Mouse (Mus musculus): ENCODE data around the gene Syce3. TPM values are rescaled to one million over a fixed set of nuclear protein-coding genes. Genes with fewer than 3 reads are reported as not detected.

Syce3 gene
- not detected for polyA plus RNA-seq (2014; fragmentation: Illumina TruSeq; extraction: RNeasy Lipid Tissue Mini Kit (QIAGEN cat#74804); ENCODE audit: low replicate concordance)

GRCm38 (mm10) chr15:89410118-89410517 is at the start of gene Syce3:
Gene Syce3, minus strand, starts transcription at chr15:89410503.

GRCm38 (mm10) chr15:89453865-89454478 is 43.7 kb upstream of the Syce3 start, which contains the start of gene Mapk8ip2:
Gene Mapk8ip2, plus strand, starts transcription at chr15:89453913.

GRCm38 (mm10) chr15:89429352-89430221 is 19.3 kb upstream of the Syce3 start, which contains the start of the genes C730034F03Rik, Gm44502 and Chkb:
Gene C730034F03Rik, plus strand, starts transcription at chr15:89429589.
Gene Gm44502, minus strand, starts transcription at chr15:89429696.
Gene Chkb, minus strand, starts transcription at chr15:89429908.

GRCm38 (mm10) chr15:89425711-89426121 is 15.4 kb upstream of the Syce3 start, which contains the start of gene Cpt1b:
Gene Cpt1b, minus strand, starts transcription at chr15:89425863.

GRCm38 (mm10) chr15:89384617-89385016 is 25.7 kb downstream of the Syce3 start, which contains the start of gene Klhdc7b:
Gene Klhdc7b, plus strand, starts transcription at chr15:89384917.

GRCm38 (mm10) chr15:89378831-89379401 is 31.4 kb downstream of the Syce3 start, which contains the start of gene Odf3b:
Gene Odf3b, minus strand, starts transcription at chr15:89379282.

GRCm38 (mm10) chr15:89376957-89377356 is 33.3 kb downstream of the Syce3 start, which contains the start of gene Tymp:
Gene Tymp, minus strand, starts transcription at chr15:89377039.

GRCm38 (mm10) chr15:89373762-89374248 is 36.5 kb downstream of the Syce3 start, which contains the start of gene Sco2:
Gene Sco2, minus strand, starts transcription at chr15:89373846.

GRCm38 (mm10) chr15:89355241-89356187 is 54.8 kb downstream of the Syce3 start, which contains the start of the genes Lmf2 and Ncaph2:
Gene Lmf2, minus strand, starts transcription at chr15:89355659.
Gene Ncaph2, plus strand, starts transcription at chr15:89355719.

Other genes starting within 250 kb of the Syce3 start
- gene Plxnb2, start 229.7 kb downstream of the Syce3 start, polyA plus RNA-seq (2014; fragmentation: Illumina TruSeq; extraction: RNeasy Lipid Tissue Mini Kit (QIAGEN cat#74804); ENCODE audit: low replicate concordance) = 3.4 TPM
- gene Dennd6b, start 214.0 kb downstream of the Syce3 start, polyA plus RNA-seq (2014; fragmentation: Illumina TruSeq; extraction: RNeasy Lipid Tissue Mini Kit (QIAGEN cat#74804); ENCODE audit: low replicate concordance) = 0.11 TPM
- gene Ppp6r2, start 198.9 kb downstream of the Syce3 start, polyA plus RNA-seq (2014; fragmentation: Illumina TruSeq; extraction: RNeasy Lipid Tissue Mini Kit (QIAGEN cat#74804); ENCODE audit: low replicate concordance) = 6.9 TPM
- 1.7 TPM for gene Sbf1, start 95.2 kb downstream of the Syce3 start, polyA plus RNA-seq (2014; fragmentation: Illumina TruSeq; extraction: RNeasy Lipid Tissue Mini Kit (QIAGEN cat#74804); ENCODE audit: low replicate concordance)
- not detected for gene Adm2, start 87.8 kb downstream of the Syce3 start, polyA plus RNA-seq (2014; fragmentation: Illumina TruSeq; extraction: RNeasy Lipid Tissue Mini Kit (QIAGEN cat#74804); ENCODE audit: low replicate concordance)
- gene Miox, start 76.1 kb downstream of the Syce3 start, polyA plus RNA-seq (2014; fragmentation: Illumina TruSeq; extraction: RNeasy Lipid Tissue Mini Kit (QIAGEN cat#74804); ENCODE audit: low replicate concordance) = not detected
- gene Lmf2, start 54.8 kb downstream of the Syce3 start, polyA plus RNA-seq (2014; fragmentation: Illumina TruSeq; extraction: RNeasy Lipid Tissue Mini Kit (QIAGEN cat#74804); ENCODE audit: low replicate concordance) = not detected
- gene Ncaph2, start 54.8 kb downstream of the Syce3 start, polyA plus RNA-seq (2014; fragmentation: Illumina TruSeq; extraction: RNeasy Lipid Tissue Mini Kit (QIAGEN cat#74804); ENCODE audit: low replicate concordance) = 4.1 TPM
- 0.37 TPM for gene Sco2, start 36.7 kb downstream of the Syce3 start, polyA plus RNA-seq (2014; fragmentation: Illumina TruSeq; extraction: RNeasy Lipid Tissue Mini Kit (QIAGEN cat#74804); ENCODE audit: low replicate concordance)
- gene Tymp, start 33.5 kb downstream of the Syce3 start, polyA plus RNA-seq (2014; fragmentation: Illumina TruSeq; extraction: RNeasy Lipid Tissue Mini Kit (QIAGEN cat#74804); ENCODE audit: low replicate concordance) = not detected
- gene Odf3b, start 31.2 kb downstream of the Syce3 start, polyA plus RNA-seq (2014; fragmentation: Illumina TruSeq; extraction: RNeasy Lipid Tissue Mini Kit (QIAGEN cat#74804); ENCODE audit: low replicate concordance) = not detected
- not detected for gene Klhdc7b, start 25.6 kb downstream of the Syce3 start, polyA plus RNA-seq (2014; fragmentation: Illumina TruSeq; extraction: RNeasy Lipid Tissue Mini Kit (QIAGEN cat#74804); ENCODE audit: low replicate concordance)
- 0.52 TPM for gene Cpt1b, start 15.4 kb upstream of the Syce3 start, polyA plus RNA-seq (2014; fragmentation: Illumina TruSeq; extraction: RNeasy Lipid Tissue Mini Kit (QIAGEN cat#74804); ENCODE audit: low replicate concordance)
- gene C730034F03Rik, start 19.1 kb upstream of the Syce3 start, polyA plus RNA-seq (2014; fragmentation: Illumina TruSeq; extraction: RNeasy Lipid Tissue Mini Kit (QIAGEN cat#74804); ENCODE audit: low replicate concordance) = 3.6 TPM
- gene Gm44502, start 19.2 kb upstream of the Syce3 start, polyA plus RNA-seq (2014; fragmentation: Illumina TruSeq; extraction: RNeasy Lipid Tissue Mini Kit (QIAGEN cat#74804); ENCODE audit: low replicate concordance) = not detected
- gene Chkb, start 19.4 kb upstream of the Syce3 start, polyA plus RNA-seq (2014; fragmentation: Illumina TruSeq; extraction: RNeasy Lipid Tissue Mini Kit (QIAGEN cat#74804); ENCODE audit: low replicate concordance) = 125 TPM
- 0.30 TPM for gene Mapk8ip2, start 43.4 kb upstream of the Syce3 start, polyA plus RNA-seq (2014; fragmentation: Illumina TruSeq; extraction: RNeasy Lipid Tissue Mini Kit (QIAGEN cat#74804); ENCODE audit: low replicate concordance)
- 2.8 TPM for gene Arsa, start 66.9 kb upstream of the Syce3 start, polyA plus RNA-seq (2014; fragmentation: Illumina TruSeq; extraction: RNeasy Lipid Tissue Mini Kit (QIAGEN cat#74804); ENCODE audit: low replicate concordance)
- 0.71 TPM for gene Shank3, start 89.1 kb upstream of the Syce3 start, polyA plus RNA-seq (2014; fragmentation: Illumina TruSeq; extraction: RNeasy Lipid Tissue Mini Kit (QIAGEN cat#74804); ENCODE audit: low replicate concordance)
- not detected for gene Acr, start 157.8 kb upstream of the Syce3 start, polyA plus RNA-seq (2014; fragmentation: Illumina TruSeq; extraction: RNeasy Lipid Tissue Mini Kit (QIAGEN cat#74804); ENCODE audit: low replicate concordance)
- gene Rabl2, start 181.4 kb upstream of the Syce3 start, polyA plus RNA-seq (2014; fragmentation: Illumina TruSeq; extraction: RNeasy Lipid Tissue Mini Kit (QIAGEN cat#74804); ENCODE audit: low replicate concordance) = 1.2 TPM